Mouse (Mus musculus): Measurements from ENCODE around the gene Furin. TPM values are rescaled to one million over a fixed set of nuclear protein-coding genes. Genes with fewer than 3 reads are reported as not detected.

The Furin gene
- total RNA-seq (2021), result 100 to 1,000 TPM; 137 to 140 TPM
- long read RNA-seq, experiment 1, full-length matches to known transcripts, result 7 of 28 reads
- long read RNA-seq, experiment 1, partial matches to known transcripts, result 4 of 28 reads
- long read RNA-seq, experiment 1, other reads (novel, unspliced or antisense), result 17 of 28 reads
- long read RNA-seq, experiment 2, full-length matches to known transcripts, result 16 of 61 reads
- long read RNA-seq, experiment 2, partial matches to known transcripts, result 12 of 61 reads
- long read RNA-seq, experiment 2, other reads (novel, unspliced or antisense), result 33 of 61 reads

GRCm38 (mm10) chr7:80405188-80405695 is at the start of gene Furin:
Gene Furin, minus strand, starts transcription at chr7:80405436.
- no peak for DNase-seq (ENCODE audit: low spot score in 2 of 2)

GRCm38 (mm10) chr7:80454786-80455185 is 49.5 kb upstream of the Furin start:
- DNase-seq (ENCODE audit: low spot score in 2 of 2), result no peak

GRCm38 (mm10) chr7:80453997-80454396 is 48.8 kb upstream of the Furin start:
- DNase-seq (ENCODE audit: low spot score in 2 of 2), result no peak

GRCm38 (mm10) chr7:80453121-80453520 is 47.9 kb upstream of the Furin start:
- DNase-seq (ENCODE audit: low spot score in 2 of 2), result no peak

- no peak for DNase-seq (ENCODE audit: low spot score in 2 of 2)
Measured at GRCm38 (mm10) chr7:80452241-80452640, 47.0 kb upstream of the Furin start.

GRCm38 (mm10) chr7:80451550-80452232 is 46.5 kb upstream of the Furin start:
- no peak for DNase-seq (ENCODE audit: low spot score in 2 of 2)

GRCm38 (mm10) chr7:80450354-80450753 is 45.1 kb upstream of the Furin start:
- DNase-seq (ENCODE audit: low spot score in 2 of 2), result no peak

GRCm38 (mm10) chr7:80449620-80450091 is 44.4 kb upstream of the Furin start:
- DNase-seq (ENCODE audit: low spot score in 2 of 2), result no peak

GRCm38 (mm10) chr7:80447336-80447735 is 42.1 kb upstream of the Furin start:
- no peak for DNase-seq (ENCODE audit: low spot score in 2 of 2)

GRCm38 (mm10) chr7:80446221-80446878 is 41.1 kb upstream of the Furin start:
- no peak for DNase-seq (ENCODE audit: low spot score in 2 of 2)

- DNase-seq (ENCODE audit: low spot score in 2 of 2), result no peak
Measured at GRCm38 (mm10) chr7:80445492-80445891, 40.3 kb upstream of the Furin start.

- DNase-seq (ENCODE audit: low spot score in 2 of 2), result no peak
Measured at GRCm38 (mm10) chr7:80444401-80445249, 39.4 kb upstream of the Furin start.

GRCm38 (mm10) chr7:80443124-80443523 is 37.9 kb upstream of the Furin start:
- no peak for DNase-seq (ENCODE audit: low spot score in 2 of 2)

GRCm38 (mm10) chr7:80441986-80442904 is 37.0 kb upstream of the Furin start:
- DNase-seq (ENCODE audit: low spot score in 2 of 2), result no peak

GRCm38 (mm10) chr7:80440685-80441084 is 35.4 kb upstream of the Furin start:
- DNase-seq (ENCODE audit: low spot score in 2 of 2), result no peak

- DNase-seq (ENCODE audit: low spot score in 2 of 2), result no peak
Measured at GRCm38 (mm10) chr7:80439789-80440488, 34.7 kb upstream of the Furin start.

GRCm38 (mm10) chr7:80439032-80439760 is 34.0 kb upstream of the Furin start:
- DNase-seq (ENCODE audit: low spot score in 2 of 2), result no peak

GRCm38 (mm10) chr7:80436571-80436970 is 31.3 kb upstream of the Furin start:
- no peak for DNase-seq (ENCODE audit: low spot score in 2 of 2)

GRCm38 (mm10) chr7:80435594-80435993 is 30.4 kb upstream of the Furin start:
- no peak for DNase-seq (ENCODE audit: low spot score in 2 of 2)

All from adrenal gland, postnatal 4 days (tissue).